Mouse (Mus musculus) left cerebral cortex, adult 18-20 months (tissue): ENCODE data around the gene St5. TPM values are rescaled to one million over a fixed set of nuclear protein-coding genes. Genes with fewer than 3 reads are reported as not detected.
A peak's percentile ranks its signal among the peaks of the same experiment; 100 is the strongest.

Experiments
- DNase-seq, 2 experiments: peaks; one replicate each; pipeline ENCODE4 v3.0.0; 2021 to 2022; ENCODE audit warnings: low spot score in 2 of 2, mixed read lengths in 1 of 2
- total RNA-seq, 2 experiments: library from RNA; stranded (reverse); gene quantifications; 2 replicates each; pipeline ENCODE4 v1.2.3; 2021

The St5 gene
- total RNA-seq, 2 experiments from 2014 or later = 17.8 to 21.5 TPM

DNA sequence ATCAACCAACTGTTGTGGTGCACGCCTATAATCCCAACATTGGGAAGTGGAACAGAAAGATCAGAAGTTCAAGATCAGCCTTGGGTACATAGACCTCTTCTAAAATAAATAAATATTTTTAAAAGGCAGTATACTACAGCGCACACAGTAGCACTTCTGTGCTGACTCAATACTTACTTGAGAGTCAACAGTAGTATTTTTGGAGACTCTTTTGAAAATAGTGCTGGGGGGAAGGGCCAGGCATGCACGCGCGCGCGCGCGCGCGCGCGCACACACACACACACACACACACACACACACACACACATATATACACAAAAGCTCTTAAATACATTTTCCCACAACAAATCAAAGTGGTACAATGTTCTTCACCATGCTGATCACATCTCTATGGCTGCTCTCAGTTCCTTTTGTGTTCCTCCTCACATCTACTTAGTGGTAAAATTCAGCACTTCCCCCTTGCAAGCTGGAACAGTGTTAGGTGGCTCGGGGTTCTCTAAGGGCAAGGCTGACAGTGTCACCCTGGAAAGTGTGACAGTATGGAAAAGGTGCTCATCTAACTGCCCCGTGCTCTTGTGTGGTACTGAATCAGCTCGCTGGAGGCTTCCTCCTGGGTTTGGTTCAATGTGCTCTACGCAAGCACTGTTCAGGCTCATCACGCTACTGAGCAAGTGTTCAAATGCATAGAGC is 60.0 kb downstream of the St5 start:
- no peak for DNase-seq

DNA sequence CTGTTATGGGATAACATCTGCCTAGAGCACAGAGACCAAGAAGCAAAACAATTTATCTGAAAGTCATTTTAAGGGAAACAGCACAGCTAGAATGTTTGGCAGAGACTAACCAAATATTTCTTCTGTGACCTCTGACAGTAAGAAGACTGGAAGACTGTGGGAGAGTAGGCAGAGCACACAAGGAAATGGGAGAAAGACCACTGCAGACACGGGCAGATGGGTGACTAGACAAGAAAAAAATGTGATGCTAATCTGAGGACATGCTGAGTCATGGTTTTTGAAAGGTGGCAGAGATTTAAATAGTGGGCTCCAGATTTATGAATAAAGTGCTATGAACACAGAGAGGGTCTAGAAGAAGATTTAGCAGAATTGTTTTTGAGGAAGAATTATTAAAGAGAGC is 61.4 kb downstream of the St5 start:
- DNase-seq = no peak

DNA sequence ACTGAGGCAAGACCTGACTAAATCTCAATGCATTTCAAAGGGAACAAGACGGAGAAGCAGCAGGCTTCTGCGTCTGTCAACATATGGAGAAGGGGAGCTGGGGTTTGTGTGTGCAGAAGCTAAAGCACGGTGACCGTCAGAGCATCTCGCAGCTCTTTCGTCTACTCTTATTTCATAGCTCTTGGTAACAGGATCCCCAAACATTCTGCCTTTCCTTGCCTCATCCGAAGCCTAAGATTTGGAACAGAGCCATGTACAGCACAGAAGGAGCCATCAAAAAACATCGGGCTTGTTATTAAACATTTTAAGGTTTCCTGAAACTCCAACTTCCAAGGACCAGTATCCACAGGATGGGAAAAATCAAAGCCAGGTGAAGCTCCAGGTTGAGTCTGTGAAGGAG is 62.3 kb downstream of the St5 start:
- no peak for DNase-seq

DNA sequence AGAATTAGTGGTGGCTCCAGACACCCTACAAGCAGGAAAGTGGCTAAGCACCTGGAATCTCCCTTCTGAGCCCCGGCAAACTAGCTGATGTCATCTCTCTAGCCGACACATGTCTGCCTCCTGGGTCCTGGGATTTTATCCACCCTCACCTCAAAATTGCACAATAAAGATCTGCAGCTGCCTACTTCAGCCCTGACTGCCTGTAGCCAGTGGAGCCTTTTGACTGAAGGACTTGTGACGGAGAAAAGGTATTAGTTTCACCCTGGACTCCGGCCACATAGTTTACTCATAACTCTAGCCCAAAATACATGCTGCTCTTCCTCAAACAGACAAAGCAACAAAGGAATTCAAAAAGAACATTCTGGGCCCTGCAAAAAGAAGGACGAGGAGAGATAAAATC is 66.0 kb downstream of the St5 start:
- no peak for DNase-seq

DNA sequence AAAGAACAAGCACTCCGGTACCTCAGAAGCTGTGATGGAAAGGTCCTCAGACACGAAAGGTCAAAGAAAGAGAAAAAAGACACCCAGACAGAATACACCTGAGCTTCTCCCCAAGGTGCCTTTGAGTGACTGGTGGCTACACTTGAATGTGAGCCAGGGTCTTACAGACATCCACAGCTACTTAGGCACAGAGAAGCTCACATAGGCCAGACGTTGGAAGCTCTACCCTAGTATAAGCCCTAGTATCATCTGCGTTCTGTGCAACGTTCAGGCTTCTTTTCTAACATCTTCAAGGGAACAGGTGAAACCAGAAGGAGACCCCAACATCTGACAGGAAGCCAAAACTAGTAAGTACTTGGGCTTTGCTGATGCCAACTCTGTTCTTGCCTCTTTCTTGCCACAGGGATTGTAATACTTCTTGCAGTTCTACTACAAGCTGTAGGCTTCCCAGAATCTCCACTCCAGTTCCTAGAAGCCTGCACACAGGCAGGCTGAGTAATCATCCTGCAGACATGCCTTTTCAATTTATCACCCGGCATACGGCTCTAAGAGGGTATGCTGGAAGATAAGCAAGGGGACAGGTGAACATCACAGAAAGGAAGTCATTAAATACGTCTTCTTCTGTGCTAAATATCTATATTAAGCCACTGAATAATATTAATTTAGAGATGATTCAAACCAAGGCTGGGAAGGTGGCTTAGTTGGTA is 67.2 kb downstream of the St5 start:
- DNase-seq = no peak

DNA sequence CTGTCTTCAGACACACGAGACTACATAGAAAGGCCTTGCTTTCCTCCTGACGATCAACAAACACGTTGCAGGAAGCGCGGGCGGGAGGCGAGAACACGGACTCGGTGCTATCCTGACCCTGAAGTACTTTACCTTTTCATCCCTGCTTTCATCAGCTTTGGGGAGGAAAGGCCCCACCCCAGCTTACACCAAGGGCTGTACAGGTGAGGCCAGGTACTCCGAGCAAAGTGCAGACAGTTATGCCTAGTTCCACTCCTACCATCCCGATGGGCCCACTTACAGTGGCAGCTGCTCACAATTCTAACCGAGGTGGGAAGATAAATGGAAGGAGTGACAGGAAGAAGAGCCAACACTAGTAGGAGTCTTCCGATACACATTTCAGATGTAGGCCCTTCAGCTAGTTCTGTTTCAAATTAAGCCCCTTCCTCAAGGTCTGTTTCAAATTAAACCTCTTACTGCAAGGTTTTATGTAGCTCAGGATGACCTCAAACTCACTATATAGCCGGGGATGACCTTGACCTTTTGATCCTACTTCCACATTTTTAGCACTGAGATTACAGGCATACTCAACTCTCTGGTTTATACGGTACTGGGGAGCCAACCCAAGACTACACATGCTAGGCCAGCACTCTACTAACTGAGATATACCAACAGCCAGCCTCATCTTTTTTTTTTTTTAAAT is 69.9 kb downstream of the St5 start:
- no peak for DNase-seq

DNA sequence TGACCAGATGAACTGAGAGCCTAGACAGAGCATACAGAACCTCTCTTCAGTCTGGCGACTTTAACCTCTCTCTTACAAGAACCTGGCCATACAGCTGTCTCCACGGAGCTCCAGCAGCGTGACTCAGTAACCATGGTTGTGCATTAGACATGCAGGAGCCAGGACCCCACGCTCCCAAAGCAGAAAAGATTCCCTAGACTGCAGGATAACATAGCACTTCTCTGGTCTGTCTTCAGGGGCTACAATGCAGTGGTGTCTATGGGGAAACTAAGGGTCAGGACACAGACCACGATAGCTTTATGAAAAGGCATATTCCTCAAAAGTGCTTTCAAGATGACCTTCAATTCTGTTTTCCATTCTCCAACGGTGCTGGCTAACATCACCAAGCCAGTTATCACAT is 72.1 kb downstream of the St5 start:
- no peak for DNase-seq

DNA sequence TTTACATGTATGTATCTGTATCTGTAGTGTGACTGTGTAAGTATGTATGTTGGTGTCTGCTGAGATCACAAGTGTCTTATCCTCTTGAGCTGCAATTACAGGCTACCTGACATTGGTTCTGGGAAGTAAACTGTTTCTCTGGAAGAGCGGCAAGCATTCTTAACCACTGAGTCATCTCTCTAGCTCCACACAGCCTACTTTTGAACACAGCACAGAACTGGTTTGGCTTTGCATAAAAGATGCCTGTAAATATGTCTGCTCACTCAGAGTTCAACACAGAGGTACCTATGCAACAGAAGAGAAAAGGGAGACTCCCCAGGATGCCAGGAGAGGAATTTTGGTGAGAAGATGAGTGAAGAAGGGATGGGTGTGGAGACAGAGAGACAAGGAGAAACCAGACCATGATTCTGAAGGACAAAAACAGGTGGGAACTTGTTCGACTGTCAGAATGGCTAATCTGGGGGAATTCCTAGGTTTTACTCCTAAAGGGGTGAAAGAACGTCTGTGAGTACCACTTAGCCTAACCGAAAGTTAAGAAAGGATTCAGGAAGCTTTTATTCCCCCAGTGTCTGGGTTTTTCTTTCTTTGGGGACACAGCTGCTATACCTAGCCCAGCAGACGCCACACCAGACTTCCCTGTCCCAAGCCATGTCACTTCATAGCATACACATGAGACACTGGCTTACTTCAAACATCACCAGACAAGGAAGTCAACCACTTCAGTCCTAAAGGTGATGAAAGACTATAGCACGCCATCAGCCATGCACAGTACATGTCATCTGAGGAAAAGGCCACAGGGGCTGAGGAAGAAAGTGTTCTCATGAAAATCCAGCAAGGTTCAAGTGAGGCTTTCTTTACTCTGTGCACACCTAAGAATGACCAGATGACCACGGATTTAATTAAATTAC is 73.3 kb downstream of the St5 start:
- no peak for DNase-seq

DNA sequence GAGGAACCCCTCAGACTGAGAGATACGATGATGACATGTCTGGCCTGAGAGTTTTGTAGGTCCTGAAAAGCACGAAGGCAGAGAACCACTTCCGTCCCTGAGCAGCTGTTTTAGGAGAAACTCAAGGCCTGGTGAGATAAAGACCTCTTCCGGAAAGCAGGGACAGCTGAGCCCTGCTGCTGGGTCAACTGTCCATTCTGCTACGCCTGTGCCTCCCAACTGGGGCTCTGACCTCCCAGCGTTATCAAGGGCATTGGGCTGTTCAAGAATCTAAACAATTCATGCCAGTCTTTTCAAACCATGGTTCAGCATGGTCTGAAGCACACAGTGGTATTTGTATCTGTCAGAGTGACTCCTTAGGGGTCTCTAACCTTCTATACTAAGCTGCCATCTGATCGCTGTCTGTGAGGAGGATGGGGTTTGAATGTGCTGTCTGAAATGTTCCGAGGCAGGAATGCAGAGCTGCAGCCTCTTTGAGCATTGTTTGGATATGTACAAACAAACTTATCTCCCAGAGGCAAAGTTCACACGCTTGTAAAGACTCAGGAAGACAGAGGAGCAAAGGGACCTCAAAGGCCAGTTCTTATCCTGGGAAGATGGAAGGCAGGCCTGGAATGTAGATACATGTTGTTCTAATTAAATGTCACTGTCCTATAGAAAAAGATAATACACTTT is 74.3 kb downstream of the St5 start:
- no peak for DNase-seq

DNA sequence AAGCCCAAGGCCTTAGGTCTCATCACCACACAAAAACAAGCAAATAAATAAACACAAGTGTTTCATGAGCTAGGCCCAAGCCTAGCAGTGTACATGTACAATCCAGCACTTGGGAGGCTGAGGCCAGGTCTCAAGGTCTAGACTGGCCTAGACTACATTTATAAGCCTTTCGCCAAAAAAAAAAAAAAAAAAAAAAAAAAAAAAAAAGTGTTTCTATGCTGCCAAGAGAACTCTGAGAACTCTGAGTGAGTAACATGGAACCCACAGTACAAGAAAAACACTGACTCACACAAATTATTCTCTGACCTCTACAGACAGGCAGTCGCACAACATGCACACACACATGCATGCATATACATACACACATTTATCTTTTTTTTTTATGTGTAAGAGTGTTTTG is 75.6 kb downstream of the St5 start:
- no peak for DNase-seq

DNA sequence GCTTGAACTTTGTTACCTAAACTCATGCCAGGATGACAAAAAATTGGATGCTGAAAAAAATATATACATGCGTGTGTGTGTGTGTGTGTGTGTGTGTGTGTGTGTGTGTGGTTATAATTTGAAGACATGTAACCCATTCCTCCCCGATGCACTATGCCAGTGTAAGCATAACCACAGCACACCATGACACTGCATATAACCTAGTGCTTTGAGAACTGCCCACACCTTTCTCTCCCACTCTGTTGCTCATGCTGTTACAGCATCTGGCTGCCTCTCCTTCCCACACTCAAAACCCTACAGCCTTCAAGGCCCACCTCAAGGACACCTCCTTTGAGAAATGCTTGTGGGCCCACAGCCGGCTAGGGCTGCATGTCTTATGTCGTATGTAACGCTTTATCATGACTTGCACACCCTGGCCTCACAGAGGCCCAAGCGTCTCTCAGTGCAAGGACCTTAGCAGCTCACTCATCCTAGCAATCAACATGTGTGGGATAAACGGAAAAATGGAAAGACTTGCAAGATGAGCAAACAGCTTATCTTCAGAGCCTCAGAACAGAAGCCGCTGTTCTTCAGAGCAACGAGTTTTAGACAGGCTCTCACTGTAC is 81.1 kb downstream of the St5 start:
- no peak for DNase-seq

DNA sequence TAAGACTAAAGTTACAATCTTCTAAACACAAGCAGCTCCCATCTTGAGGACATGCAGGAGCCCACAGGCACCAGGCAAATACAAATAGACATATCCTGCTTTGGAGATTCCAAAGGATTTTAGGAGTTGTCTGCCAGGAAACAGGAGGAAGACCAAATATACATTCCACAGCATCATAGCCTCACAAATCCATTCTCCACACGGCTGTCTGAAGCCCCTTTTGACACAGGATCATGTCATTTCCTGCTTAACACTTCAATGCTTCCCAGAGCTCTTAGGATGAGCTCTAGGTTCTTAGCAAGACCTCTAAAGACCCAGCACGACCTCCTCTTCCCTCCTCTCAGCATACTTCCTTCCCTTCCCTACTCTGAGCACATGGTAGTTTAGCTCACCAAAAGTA is 82.4 kb downstream of the St5 start:
- no peak for DNase-seq

DNA sequence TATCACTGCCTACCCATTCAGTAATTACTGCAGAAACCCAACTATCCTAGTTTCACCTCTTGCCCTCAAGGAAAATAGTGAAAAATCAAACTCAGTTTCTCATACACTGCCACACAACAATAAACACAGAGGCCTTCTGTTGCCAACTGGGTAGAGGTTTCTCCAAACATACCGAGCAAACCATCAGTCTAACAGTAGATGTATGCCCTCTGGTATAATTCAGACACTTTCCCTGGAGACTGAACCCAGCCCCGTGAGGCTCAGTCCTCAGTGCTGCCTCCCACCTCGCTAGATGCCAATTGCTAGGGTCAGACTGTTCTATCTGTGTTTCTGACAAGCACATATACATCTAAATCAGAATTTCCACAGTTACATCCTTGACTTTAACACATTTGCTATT is 83.1 kb downstream of the St5 start:
- DNase-seq = no peak

DNA sequence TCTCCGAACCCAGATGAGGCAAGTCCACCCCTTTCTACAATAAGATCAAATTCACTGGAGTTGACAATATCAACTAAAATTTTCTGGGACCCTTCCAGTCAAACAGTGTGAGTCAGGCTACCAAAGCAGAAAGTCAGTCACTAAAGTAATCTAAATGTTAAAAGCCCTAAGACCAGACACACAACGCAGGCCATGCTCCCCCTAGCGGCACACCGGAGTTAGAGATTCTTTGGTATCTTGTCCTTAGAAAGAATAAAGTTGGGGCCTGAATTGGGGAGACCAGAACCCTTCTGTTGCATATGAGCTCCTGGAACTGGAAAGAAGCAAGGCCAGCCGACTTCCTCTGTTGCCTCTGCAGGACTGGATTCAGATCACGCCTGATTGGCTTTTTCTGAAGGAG is 84.7 kb downstream of the St5 start:
- peak; percentile 72 to 80 for DNase-seq

DNA sequence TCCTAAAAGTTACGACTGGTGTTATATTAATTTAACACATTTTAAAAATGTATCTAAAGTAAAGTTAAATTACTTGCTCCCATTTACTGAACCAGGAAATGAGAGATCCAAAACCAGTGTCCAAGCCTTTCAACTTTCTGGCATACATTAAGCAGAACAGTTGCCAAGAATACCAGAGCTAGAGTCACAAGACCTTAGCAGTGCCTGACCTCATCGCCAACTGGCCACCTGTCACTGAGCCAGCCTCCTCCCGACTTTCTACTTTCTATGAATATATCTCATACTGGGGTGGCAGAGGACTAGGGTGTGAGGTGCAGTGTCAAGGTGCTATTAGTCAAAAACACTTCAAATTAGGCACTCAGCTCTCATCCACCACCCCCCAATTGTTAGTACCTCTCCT is 85.6 kb downstream of the St5 start:
- no peak for DNase-seq

DNA sequence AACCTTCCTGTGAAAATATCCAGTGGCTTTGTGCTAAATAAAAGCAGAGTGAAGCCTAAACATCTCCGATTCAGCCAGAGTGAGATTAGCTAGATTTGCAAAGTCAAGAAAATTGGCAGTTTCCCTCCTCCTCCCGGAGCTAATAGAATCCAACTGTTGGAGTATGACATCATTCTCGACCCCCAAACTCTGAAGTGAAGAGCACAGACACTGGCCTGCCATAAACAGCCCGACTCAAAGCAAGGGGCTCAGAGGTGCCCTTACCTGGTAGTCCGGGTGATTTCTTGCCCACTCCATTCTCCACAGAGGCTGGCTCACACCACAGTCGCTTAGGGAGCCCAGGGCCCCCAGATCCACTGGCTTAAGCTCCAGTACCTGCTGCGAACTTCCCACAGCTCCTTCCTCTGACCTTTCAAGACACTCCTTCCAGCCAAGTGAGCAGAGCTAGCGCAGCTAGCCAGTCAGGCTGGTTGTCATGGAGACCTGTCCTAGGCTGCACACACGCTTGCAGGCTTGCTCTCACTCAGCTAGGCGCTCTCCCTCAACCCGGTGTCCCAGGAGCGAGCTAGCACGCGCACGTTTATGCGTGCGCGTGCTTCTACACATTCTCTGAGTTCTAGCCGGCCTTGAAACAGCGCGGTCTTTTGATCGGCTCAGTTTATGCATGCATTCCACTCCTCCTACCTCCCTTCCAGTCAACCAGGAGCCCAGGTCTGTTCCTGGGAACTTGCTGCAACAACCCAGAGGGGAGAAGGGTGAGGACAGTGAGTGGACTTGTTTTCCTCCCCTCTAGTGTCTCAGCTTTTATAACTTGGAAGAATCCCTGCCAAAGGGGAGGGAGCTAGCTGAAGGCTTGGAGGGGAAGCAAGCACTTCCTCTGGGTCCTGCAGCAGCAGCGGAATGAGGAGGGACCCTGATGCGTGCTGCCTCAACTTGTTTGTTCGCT is 87.1 kb downstream of the St5 start:
- peak; percentile 59 to 70 for DNase-seq

DNA sequence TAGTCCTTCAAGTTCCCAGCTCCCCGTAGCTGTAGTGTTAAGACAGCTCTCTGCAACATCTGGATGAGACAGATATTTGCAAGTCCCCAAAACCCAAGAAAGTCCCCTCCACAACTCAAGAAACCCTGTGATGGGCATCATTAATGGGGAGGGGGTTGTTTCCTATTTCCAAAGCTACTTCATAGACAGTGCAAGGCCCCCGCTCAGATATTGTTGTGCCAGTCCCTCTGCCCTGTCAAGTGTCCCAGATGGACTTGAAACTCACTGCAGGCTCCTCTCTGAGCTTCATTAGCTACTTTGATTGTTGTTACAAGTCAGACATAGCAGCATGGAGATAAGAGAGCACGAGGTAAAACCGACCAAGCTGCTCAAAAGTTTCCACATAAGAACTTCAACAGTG is 87.8 kb downstream of the St5 start:
- DNase-seq = no peak

DNA sequence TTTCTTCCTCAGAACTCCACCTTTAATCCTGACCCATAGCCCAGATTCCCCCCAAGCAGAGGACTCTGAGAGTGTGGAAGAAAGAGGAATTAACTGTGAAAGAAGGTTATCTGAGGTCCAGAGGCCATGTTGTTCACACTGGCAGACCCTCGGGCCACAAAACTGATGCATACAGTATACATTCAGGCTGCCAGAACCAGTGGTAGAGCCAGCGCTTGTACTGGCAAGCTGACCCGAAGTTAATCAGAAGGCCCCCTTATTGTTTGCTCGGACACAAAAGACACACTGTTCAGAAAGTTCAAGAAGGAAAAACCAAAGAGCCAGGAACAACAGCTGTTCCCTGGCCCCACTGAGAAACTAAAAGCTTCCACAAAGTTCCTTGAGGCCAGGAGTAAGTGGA is 88.5 kb downstream of the St5 start:
- DNase-seq = no peak

DNA sequence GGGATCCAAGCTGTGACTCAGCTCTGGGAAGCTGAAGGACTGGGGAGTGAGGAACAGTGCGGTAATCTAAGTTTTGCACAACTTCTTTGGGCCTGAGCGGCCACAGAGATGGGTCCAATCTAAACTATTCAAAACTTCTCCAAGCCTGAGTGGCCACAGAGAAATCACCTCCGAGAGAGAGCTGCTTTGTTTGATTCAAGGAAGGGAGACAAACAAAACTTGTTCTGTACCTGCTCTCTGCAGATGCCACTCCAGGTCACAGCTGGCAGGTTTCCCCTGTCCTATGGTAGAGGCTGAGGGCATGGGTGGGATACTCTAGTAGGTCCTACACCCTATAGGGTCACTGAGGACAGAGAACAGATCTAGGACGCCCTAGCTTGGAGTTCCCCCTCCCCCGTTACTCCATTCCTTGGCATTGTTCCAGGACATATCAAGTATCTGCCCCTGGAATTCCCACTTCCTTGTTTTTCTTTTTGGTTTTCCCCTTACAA is 89.8 kb downstream of the St5 start:
- no peak for DNase-seq
